Mouse (Mus musculus) frontal cortex, postnatal 10 days (tissue): ENCODE measurements around the gene Tekt2.

Source experiments
- DNase-seq, 2 experiments: peaks; one replicate each; pipeline ENCODE4 v3.0.0; 2022; ENCODE audit warnings: low spot score in 2 of 2, mixed read lengths in 1 of 2

The Tekt2 gene

GRCm38 (mm10) chr4:126325281-126325861, at the start of gene Tekt2:
TSS of gene Tekt2 (minus strand) at chr4:126325688.
- DNase-seq, result no peak

GRCm38 (mm10) chr4:126371497-126371896, 46.0 kb upstream of the Tekt2 start:
- no peak for DNase-seq

- no peak for DNase-seq
Measured at GRCm38 (mm10) chr4:126360069-126360468, 34.6 kb upstream of the Tekt2 start.

- DNase-seq, result no peak
Measured at GRCm38 (mm10) chr4:126343451-126343850, 18.0 kb upstream of the Tekt2 start.

GRCm38 (mm10) chr4:126339461-126339860, 14.0 kb upstream of the Tekt2 start:
- DNase-seq, result no peak

- DNase-seq, result no peak
Measured at GRCm38 (mm10) chr4:126332358-126332757, 6.9 kb upstream of the Tekt2 start.

- DNase-seq, result no peak
Measured at GRCm38 (mm10) chr4:126331751-126332150, 6.3 kb upstream of the Tekt2 start.

- no peak for DNase-seq
Measured at GRCm38 (mm10) chr4:126330295-126330694, 4.8 kb upstream of the Tekt2 start.

GRCm38 (mm10) chr4:126326036-126326435, 548 bp upstream of the Tekt2 start:
- DNase-seq, result no peak

GRCm38 (mm10) chr4:126324861-126325260, 627 bp downstream of the Tekt2 start:
- no peak for DNase-seq

- DNase-seq, result peak in 1 of 2 experiments; percentile 19
Measured at GRCm38 (mm10) chr4:126322646-126323045, 2.8 kb downstream of the Tekt2 start.

- DNase-seq, result peak in 1 of 2 experiments; percentile 32
Measured at GRCm38 (mm10) chr4:126321854-126322511, 3.5 kb downstream of the Tekt2 start.

- DNase-seq, result peak; percentile 92 to 99
Measured at GRCm38 (mm10) chr4:126321111-126321853, 4.2 kb downstream of the Tekt2 start, which contains the start of gene Adprhl2. TSS of gene Adprhl2 (minus strand) at chr4:126321703.

- DNase-seq, result no peak
Measured at GRCm38 (mm10) chr4:126319806-126320205, 5.7 kb downstream of the Tekt2 start.

- no peak for DNase-seq
Measured at GRCm38 (mm10) chr4:126316443-126317040, 8.9 kb downstream of the Tekt2 start.

- DNase-seq, result no peak
Measured at GRCm38 (mm10) chr4:126315931-126316330, 9.6 kb downstream of the Tekt2 start.

- DNase-seq, result no peak
Measured at GRCm38 (mm10) chr4:126314393-126314792, 11.1 kb downstream of the Tekt2 start.

- peak in 1 of 2 experiments; percentile 5 for DNase-seq
Measured at GRCm38 (mm10) chr4:126313202-126313601, 12.3 kb downstream of the Tekt2 start.

GRCm38 (mm10) chr4:126311566-126312200, 13.8 kb downstream of the Tekt2 start:
- DNase-seq, result no peak

- no peak for DNase-seq
Measured at GRCm38 (mm10) chr4:126310344-126310743, 15.1 kb downstream of the Tekt2 start.

- peak; percentile 70 to 75 for DNase-seq
Measured at GRCm38 (mm10) chr4:126309922-126310309, 15.6 kb downstream of the Tekt2 start.
